Mouse (Mus musculus) erythroblast, embryonic 14.5 days (primary cell): ENCODE data around the gene Aunip.

Source experiments
- GATA1 ChIP-seq: IDR thresholded peaks from 2 replicates; pipeline ENCODE4 v1.6.1; 2012; ENCODE audit warnings: low read length, inconsistent platforms, mixed read lengths
- TAL1 ChIP-seq: IDR thresholded peaks from 3 replicates; pipeline ENCODE4 v1.6.1; 2012; ENCODE audit warnings: low read length, inconsistent platforms, mixed read lengths

DNA sequence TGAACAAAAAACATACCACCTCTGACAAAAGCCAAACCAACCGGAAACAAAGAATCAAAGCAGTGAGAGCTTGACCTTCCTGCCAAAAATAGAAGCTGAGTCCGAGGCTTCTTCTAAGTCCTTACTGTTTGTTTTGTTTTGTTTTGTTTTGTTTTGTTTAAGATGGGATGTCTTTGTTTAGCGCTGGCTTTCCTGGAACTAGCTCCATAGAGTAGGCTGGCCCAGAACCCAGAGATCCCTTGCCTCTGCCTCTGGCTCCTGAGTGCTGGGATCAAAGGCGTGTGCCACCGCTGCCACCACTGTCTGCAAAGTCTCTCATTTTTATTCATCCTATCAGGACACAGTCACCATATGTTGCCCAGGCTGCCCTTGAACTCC lies 15.3 kb upstream of the Aunip start:
- no peak for TF ChIP-seq GATA1
- no peak for TF ChIP-seq TAL1
